Mouse (Mus musculus): ENCODE measurements around the gene Mlycd. TPM values are rescaled to one million over a fixed set of nuclear protein-coding genes. Genes with fewer than 3 reads are reported as not detected.

The Mlycd gene
- polyA plus RNA-seq, 1 experiment from 2014 or later = 13.5 TPM

- Histone ChIP-seq H3K4me1 (replicated peaks) (no peaks in the 10 kb centered on the region), H3K27me3 (ENCODE audit: insufficient read depth, poor library complexity, severe bottlenecking) (no peaks in the 10 kb centered on the region), H3K9me3 (no peaks in the 10 kb centered on the region), H3K27ac (no peak overlapping the region), H3K4me3 (no peak overlapping the region), H3K36me3 (no peaks in the 10 kb centered on the region)
- WGBS = 26% methylated on average over 10 of the region's 10 CpGs
- peak; percentile 59 for DNase-seq (ENCODE audit: low spot score)
Observed at GRCm38 (mm10) chr8:119384478-119384877, 10.2 kb upstream of the Mlycd start.

GRCm38 (mm10) chr8:119385854-119386253 lies 8.8 kb upstream of the Mlycd start:
- 80% methylated on average over 6 of the region's 6 CpGs for WGBS
- DNase-seq (ENCODE audit: low spot score) = no peak
- H3K27ac ChIP-seq = no peak overlapping the region
- H3K4me1 ChIP-seq (replicated peaks) = no peaks in the 10 kb centered on the region
- H3K9me3 ChIP-seq = no peaks in the 10 kb centered on the region
- no peaks in the 10 kb centered on the region for H3K36me3 ChIP-seq
- no peak overlapping the region for H3K4me3 ChIP-seq
- H3K27me3 ChIP-seq (ENCODE audit: insufficient read depth, poor library complexity, severe bottlenecking) = 0 out of 2 replicates have a peak, but pooled peaks cover 3% of the 10 kb centered on the region

GRCm38 (mm10) chr8:119386988-119387387 lies 7.7 kb upstream of the Mlycd start:
- DNase-seq (ENCODE audit: low spot score) = no peak
- no peaks in the 10 kb centered on the region for H3K9me3 ChIP-seq
- WGBS = 83% methylated on average over 6 of the region's 6 CpGs
- 0 out of 2 replicates have a peak, but pooled peaks cover 3% of the 10 kb centered on the region for H3K27me3 ChIP-seq (ENCODE audit: insufficient read depth, poor library complexity, severe bottlenecking)
- no peak overlapping the region for H3K27ac ChIP-seq
- no peaks in the 10 kb centered on the region for H3K36me3 ChIP-seq
- H3K4me3 ChIP-seq = no peak overlapping the region
- H3K4me1 ChIP-seq (replicated peaks) = no peaks in the 10 kb centered on the region

GRCm38 (mm10) chr8:119394097-119394496 lies 581 bp upstream of the Mlycd start:
- Histone ChIP-seq H3K27ac (peak overlapping the region; percentile 90), H3K4me3 (peak overlapping the region; percentile 87), H3K9me3 (no peaks in the 10 kb centered on the region), H3K27me3 (ENCODE audit: insufficient read depth, poor library complexity, severe bottlenecking) (peaks cover 3% of the 10 kb centered on the region; the same call in 1 of the 2 replicates), H3K4me1 (replicated peaks) (peaks cover 28% of the 10 kb centered on the region), H3K36me3 (no peaks in the 10 kb centered on the region)
- WGBS = 78% methylated on average over 9 of the region's 9 CpGs
- DNase-seq (ENCODE audit: low spot score) = no peak

GRCm38 (mm10) chr8:119395072-119395950 lies 633 bp downstream of the Mlycd start:
- Histone ChIP-seq H3K4me3 (peak overlapping the region; percentile 87), H3K36me3 (no peaks in the 10 kb centered on the region), H3K4me1 (replicated peaks) (peaks cover 32% of the 10 kb centered on the region), H3K27ac (peak overlapping the region; percentile 90), H3K9me3 (no peaks in the 10 kb centered on the region), H3K27me3 (ENCODE audit: insufficient read depth, poor library complexity, severe bottlenecking) (peaks cover 1% of the 10 kb centered on the region; the same call in 1 of the 2 replicates)
- WGBS = 6% methylated on average over 83 of the region's 83 CpGs
- DNase-seq (ENCODE audit: low spot score) = no peak

- Histone ChIP-seq H3K4me1 (replicated peaks) (peaks cover 32% of the 10 kb centered on the region), H3K27me3 (ENCODE audit: insufficient read depth, poor library complexity, severe bottlenecking) (no peaks in the 10 kb centered on the region), H3K4me3 (no peak overlapping the region), H3K36me3 (peaks cover 15% of the 10 kb centered on the region; the same call in 1 of the 2 replicates), H3K9me3 (no peaks in the 10 kb centered on the region), H3K27ac (no peak overlapping the region)
- DNase-seq (ENCODE audit: low spot score) = no peak
- 82% methylated on average over 9 of the region's 9 CpGs for WGBS
Observed at GRCm38 (mm10) chr8:119398558-119398957, 3.9 kb downstream of the Mlycd start.

- peaks cover 28% of the 10 kb centered on the region for H3K4me1 ChIP-seq (replicated peaks)
- 72% methylated on average over 6 of the region's 6 CpGs for WGBS
- H3K36me3 ChIP-seq = peaks cover 20% of the 10 kb centered on the region; the same call in 1 of the 2 replicates
- no peak overlapping the region for H3K27ac ChIP-seq
- H3K27me3 ChIP-seq (ENCODE audit: insufficient read depth, poor library complexity, severe bottlenecking) = no peaks in the 10 kb centered on the region
- no peaks in the 10 kb centered on the region for H3K9me3 ChIP-seq
- no peak for DNase-seq (ENCODE audit: low spot score)
- H3K4me3 ChIP-seq = no peak overlapping the region
Observed at GRCm38 (mm10) chr8:119399255-119399654, 4.6 kb downstream of the Mlycd start.

GRCm38 (mm10) chr8:119400122-119400671 lies 5.5 kb downstream of the Mlycd start:
- H3K4me1 ChIP-seq (replicated peaks) = peaks cover 21% of the 10 kb centered on the region
- H3K4me3 ChIP-seq = no peak overlapping the region
- DNase-seq (ENCODE audit: low spot score) = no peak
- 86% methylated on average over 9 of the region's 9 CpGs for WGBS
- H3K27me3 ChIP-seq (ENCODE audit: insufficient read depth, poor library complexity, severe bottlenecking) = no peaks in the 10 kb centered on the region
- H3K9me3 ChIP-seq = no peaks in the 10 kb centered on the region
- H3K36me3 ChIP-seq = peaks cover 28% of the 10 kb centered on the region
- no peak overlapping the region for H3K27ac ChIP-seq

GRCm38 (mm10) chr8:119400904-119401303 lies 6.2 kb downstream of the Mlycd start:
- Histone ChIP-seq H3K36me3 (peaks cover 31% of the 10 kb centered on the region), H3K9me3 (no peaks in the 10 kb centered on the region), H3K4me3 (no peak overlapping the region), H3K4me1 (replicated peaks) (peaks cover 14% of the 10 kb centered on the region), H3K27ac (no peak overlapping the region), H3K27me3 (ENCODE audit: insufficient read depth, poor library complexity, severe bottlenecking) (no peaks in the 10 kb centered on the region)
- WGBS = 83% methylated on average over 3 of the region's 3 CpGs
- no peak for DNase-seq (ENCODE audit: low spot score)

- H3K36me3 ChIP-seq = peaks cover 50% of the 10 kb centered on the region
Observed at GRCm38 (mm10) chr8:119403912-119404311, 9.2 kb downstream of the Mlycd start.

GRCm38 (mm10) chr8:119404648-119405047 lies 10.0 kb downstream of the Mlycd start:
- Histone ChIP-seq H3K36me3 (peaks cover 57% of the 10 kb centered on the region), H3K27ac (no peak overlapping the region)

More at GRCm38 (mm10) chr8:119403912-119404311, 9.2 kb downstream of the Mlycd start:
- Histone ChIP-seq H3K9me3 (no peaks in the 10 kb centered on the region), H3K27me3 (ENCODE audit: insufficient read depth, poor library complexity, severe bottlenecking) (no peaks in the 10 kb centered on the region), H3K4me3 (no peak overlapping the region), H3K27ac (no peak overlapping the region), H3K4me1 (replicated peaks) (peaks cover 5% of the 10 kb centered on the region; the same call in 1 of the 2 replicates)
- DNase-seq (ENCODE audit: low spot score) = no peak
- WGBS = 82% methylated on average over 10 of the region's 10 CpGs

GRCm38 (mm10) chr8:119408311-119408710 lies 13.6 kb downstream of the Mlycd start:
- WGBS = 90% methylated on average over 8 of the region's 8 CpGs

More at GRCm38 (mm10) chr8:119404648-119405047, 10.0 kb downstream of the Mlycd start:
- Histone ChIP-seq H3K4me1 (replicated peaks) (no peaks in the 10 kb centered on the region), H3K9me3 (no peaks in the 10 kb centered on the region), H3K4me3 (no peak overlapping the region), H3K27me3 (ENCODE audit: insufficient read depth, poor library complexity, severe bottlenecking) (no peaks in the 10 kb centered on the region)
- 93% methylated on average over 5 of the region's 5 CpGs for WGBS
- DNase-seq (ENCODE audit: low spot score) = no peak

More at GRCm38 (mm10) chr8:119408311-119408710, 13.6 kb downstream of the Mlycd start:
- H3K36me3 ChIP-seq = peaks cover 62% of the 10 kb centered on the region
- no peak overlapping the region for H3K27ac ChIP-seq
- no peaks in the 10 kb centered on the region for H3K9me3 ChIP-seq
- H3K27me3 ChIP-seq (ENCODE audit: insufficient read depth, poor library complexity, severe bottlenecking) = peaks cover 2% of the 10 kb centered on the region; the same call in 1 of the 2 replicates
- no peak for DNase-seq (ENCODE audit: low spot score)
- peaks cover 6% of the 10 kb centered on the region; the same call in 1 of the 2 replicates for H3K4me1 ChIP-seq (replicated peaks)
- no peak overlapping the region for H3K4me3 ChIP-seq
